Mouse (Mus musculus): ENCODE data around the gene Pbx2.

The Pbx2 gene

DNA sequence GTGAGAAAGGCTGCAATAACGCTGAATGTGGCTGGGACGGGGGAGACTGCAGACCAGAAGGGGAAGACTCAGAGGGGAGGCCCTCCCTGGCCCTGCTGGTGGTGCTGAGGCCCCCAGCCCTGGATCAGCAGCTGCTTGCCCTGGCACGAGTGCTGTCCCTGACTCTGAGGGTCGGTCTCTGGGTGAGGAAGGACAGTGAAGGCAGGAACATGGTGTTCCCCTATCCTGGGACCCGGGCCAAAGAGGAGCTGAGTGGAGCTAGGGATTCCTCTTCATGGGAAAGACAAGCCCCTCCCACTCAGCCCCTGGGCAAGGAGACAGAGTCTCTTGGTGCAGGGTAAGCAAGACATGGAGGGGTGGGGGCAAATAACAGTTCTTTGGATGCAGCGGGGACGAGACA lies 7.7 kb upstream of the Pbx2 start:
- DNase-seq = no peak

DNA sequence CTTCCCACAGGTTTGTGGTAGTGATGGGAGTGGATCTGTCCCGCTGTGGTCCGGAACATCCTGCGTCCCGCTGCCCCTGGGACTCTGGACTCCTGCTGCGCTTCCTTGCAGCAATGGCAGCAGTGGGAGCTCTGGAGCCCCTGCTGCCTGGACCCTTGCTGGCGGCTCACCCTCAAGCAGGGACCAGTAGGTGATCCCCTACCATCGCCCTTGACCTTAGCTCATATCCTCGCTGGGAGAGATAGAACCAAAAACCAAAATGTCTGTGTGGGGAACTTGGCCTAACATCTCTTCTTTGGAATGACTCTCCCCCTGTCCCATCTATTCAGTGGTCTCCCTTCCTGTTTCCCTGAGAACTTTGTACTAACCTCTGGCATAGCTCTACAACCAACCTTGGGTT lies 7.2 kb upstream of the Pbx2 start:
- DNase-seq = no peak

- DNase-seq = no peak
Observed at GRCm38 (mm10) chr17:34585121-34585520, 5.9 kb upstream of the Pbx2 start.

DNA sequence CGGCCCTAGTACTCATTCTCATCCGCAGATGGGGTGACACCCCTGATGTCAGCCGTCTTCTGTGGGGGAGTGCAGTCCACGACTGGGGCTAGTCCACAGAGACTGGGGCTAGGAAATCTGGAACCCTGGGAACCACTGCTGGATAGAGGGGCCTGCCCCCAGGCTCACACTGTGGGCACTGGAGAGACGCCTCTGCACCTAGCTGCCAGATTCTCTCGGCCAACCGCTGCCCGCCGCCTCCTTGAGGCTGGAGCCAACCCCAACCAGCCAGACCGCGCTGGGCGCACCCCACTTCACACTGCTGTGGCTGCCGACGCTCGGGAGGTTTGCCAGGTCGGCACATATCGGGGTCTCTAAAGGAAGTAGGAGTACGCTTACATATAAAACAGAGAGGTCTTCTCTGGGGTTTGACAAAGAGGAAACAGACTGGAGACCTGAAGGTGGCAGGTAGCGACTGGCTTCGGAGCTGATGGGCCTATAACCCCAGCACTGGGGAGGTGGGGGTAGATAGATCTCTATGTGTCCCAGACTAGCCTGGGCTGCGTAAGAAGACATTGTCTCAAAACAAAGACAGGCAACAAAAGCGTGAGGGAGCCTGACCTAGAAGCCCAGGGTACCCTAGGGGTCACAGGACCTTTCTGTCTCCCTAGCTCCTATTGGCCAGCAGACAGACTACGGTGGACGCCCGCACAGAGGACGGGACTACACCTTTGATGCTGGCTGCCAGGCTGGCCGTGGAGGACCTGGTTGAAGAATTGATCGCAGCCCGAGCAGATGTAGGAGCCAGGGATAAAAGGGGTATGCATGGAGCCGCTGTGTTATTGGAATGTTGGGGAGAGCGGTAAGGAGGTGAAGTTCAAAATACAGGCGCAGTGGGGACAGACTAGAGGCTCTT lies 4.9 kb upstream of the Pbx2 start:
- DNase-seq = no peak

GRCm38 (mm10) chr17:34586796-34587422 lies 4.2 kb upstream of the Pbx2 start:
- peak; percentile 93 for DNase-seq

DNA sequence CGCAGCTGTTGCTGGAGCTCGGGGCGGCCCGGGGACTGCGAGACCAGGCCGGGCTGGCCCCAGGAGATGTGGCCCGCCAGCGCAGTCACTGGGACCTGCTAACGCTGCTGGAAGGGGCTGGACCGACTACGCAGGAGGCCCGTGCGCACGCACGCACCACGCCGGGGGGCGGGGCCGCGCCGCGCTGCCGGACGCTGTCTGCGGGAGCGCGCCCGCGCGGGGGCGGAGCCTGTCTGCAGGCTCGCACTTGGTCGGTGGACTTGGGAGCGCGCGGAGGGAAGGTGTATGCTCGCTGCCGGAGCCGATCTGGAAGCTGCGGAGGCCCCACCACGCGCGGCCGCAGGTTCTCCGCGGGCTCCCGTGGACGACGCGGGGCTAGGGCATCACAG lies 3.6 kb upstream of the Pbx2 start:
- DNase-seq = peak; percentile 99

GRCm38 (mm10) chr17:34587814-34588213 lies 3.3 kb upstream of the Pbx2 start:
- DNase-seq = no peak

- DNase-seq = peak; percentile 53
Observed at GRCm38 (mm10) chr17:34588767-34589166, 2.3 kb upstream of the Pbx2 start.

- DNase-seq = peak; percentile 47
Observed at GRCm38 (mm10) chr17:34589206-34589605, 1.9 kb upstream of the Pbx2 start.

- peak; percentile 85 for DNase-seq
Observed at GRCm38 (mm10) chr17:34589681-34590101, 1.4 kb upstream of the Pbx2 start, which contains the start of gene Gpsm3. Gpsm3 (plus strand) TSS chr17:34589806.

- DNase-seq = peak; percentile 53
Observed at GRCm38 (mm10) chr17:34590154-34590987, 695 bp upstream of the Pbx2 start.

GRCm38 (mm10) chr17:34591994-34592375 lies 919 bp downstream of the Pbx2 start:
- peak; percentile 97 for DNase-seq

DNA sequence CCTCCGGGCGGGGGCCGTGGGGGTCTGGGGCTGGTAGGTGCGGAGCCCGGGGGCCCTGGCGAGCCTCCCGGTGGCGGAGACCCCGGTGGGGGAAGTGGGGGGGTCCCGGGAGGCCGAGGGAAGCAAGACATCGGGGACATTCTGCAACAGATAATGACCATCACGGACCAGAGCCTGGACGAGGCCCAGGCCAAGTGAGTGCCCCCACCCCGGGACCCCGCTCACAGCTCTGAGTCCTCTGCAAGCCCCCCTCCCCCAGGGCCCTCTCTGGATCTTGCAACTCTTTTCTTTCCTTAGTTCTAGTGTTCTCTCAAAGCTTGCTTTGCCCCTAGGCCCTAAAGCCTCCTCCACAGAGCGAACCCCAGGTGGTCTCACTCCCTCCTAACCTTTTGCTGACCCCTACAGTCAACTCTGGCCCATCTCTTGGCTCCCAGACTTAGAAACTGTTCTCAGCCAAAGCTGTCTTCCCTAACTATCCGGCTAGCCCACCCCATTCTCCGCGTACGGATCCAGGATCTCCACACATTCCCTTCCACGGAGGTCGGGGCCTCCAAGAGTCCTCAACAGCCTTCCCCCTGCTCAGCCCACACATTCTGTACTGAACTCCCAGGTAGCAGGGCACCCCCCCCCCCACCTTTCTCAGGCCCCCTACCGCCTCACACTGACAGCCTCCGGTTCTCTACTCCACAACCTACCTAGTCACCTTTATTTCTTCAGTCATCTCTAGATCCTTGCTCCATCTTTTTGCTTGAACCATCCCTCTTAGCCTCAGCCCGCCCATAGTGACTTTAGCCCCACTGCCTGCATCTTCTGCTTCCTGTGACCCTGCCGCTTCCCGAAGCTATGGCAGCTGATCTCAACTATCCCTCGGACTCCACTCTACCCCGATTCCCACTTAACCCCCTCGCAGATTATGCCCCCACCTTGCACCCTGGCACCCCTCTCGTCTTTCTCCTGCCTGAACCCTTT lies 1.8 kb downstream of the Pbx2 start:
- peak; percentile 40 for DNase-seq

DNA sequence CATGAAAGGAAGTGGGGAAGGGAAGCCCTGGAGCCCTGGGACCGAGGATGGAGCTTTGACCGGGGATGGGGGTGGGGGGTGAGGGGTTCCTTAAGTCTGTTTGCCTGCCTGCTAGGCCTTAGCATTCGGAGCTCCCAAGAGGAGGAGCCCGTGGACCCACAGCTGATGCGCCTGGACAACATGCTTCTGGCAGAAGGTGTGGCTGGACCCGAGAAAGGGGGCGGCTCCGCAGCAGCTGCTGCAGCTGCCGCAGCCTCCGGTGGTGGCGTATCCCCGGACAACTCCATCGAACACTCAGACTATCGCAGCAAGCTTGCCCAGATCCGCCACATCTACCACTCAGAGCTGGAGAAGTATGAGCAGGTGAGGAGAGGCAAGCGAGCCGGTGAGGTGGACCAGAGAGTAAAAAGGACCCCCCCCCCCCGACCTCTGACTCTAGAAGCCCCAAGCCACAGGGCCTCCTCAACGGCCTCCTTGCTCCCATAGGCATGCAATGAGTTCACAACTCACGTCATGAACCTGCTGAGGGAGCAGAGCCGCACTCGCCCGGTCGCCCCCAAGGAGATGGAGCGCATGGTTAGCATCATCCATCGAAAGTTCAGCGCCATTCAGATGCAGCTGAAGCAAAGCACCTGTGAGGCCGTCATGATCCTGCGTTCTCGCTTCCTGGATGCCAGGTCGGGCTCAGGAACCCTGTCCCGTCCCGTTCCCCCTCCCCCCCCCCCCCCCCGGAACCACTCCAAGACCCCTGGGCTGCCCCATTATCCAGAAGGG lies 2.9 kb downstream of the Pbx2 start:
- DNase-seq = no peak

GRCm38 (mm10) chr17:34596098-34596497 lies 5.0 kb downstream of the Pbx2 start:
- DNase-seq = no peak

- DNase-seq = no peak
Observed at GRCm38 (mm10) chr17:34597566-34598095, 6.6 kb downstream of the Pbx2 start, which contains the start of gene Ager. Ager (plus strand) TSS chr17:34597862.

DNA sequence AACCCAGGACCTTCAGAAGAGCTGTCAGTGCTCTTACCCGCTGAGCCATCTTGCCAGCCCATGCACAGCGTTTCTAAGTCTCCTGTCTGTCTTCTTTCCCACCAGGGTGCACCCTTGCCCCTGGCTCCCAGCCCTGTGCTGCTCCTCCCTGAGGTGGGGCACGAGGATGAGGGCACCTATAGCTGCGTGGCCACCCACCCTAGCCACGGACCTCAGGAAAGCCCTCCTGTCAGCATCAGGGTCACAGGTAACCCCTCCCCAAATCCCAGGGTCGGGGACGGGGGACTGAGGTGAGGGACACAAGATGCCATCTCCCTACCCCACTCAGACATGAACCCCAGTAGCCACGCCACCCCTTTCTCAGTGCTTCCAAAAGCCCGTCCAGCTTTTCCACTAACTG lies 8.8 kb downstream of the Pbx2 start:
- no peak for DNase-seq

DNA sequence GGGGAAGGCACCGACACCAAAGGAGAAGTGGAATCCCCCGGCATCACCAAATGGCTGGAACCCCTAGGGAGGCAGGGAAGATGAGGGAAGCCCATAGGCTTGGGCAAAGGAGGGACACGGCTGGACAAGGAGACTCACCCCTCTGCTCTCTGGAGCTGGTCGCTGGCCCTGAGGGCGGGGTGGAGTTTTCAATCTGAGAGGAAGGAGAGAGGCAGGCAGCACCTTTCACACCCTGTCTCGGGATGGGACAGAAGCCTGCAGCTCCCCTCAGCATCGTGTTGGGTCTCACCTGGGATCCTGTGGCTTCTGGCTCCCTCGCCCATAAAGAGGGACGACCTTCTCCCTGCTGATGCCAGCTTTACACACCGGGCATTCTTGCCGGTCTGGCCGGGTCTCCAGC lies 10.7 kb downstream of the Pbx2 start:
- DNase-seq = no peak

GRCm38 (mm10) chr17:34603375-34604060 lies 12.5 kb downstream of the Pbx2 start, which contains the start of gene Rnf5:
Rnf5 (minus strand) TSS chr17:34603690.
- DNase-seq = peak; percentile 98

DNA sequence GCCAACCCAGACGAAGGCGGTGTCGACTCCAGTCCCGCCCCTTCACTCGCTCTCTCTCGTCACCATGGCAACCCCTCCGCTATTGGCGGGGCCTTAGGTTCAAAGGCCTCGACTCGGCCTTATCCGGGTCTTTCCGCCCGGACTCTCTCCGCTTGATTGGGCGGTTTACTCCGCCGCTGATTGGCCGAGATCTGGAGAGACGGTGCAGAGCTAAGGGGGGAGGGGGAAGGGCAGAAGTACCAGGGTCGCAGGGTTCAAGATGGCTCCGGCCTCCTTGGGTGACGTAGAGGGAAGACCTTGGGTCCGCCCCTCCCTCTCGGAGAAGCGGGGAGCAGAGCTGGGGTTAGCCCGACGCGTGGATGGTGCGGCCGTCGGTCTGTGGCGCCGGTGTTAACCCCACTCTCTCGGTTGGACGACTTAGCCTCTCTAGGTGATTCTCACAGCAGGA lies 13.0 kb downstream of the Pbx2 start, which contains the start of gene Agpat1:
Agpat1 (plus strand) TSS at position 202 of the 448 bp plus-strand sequence.
- DNase-seq = peak; percentile 99
